Mouse (Mus musculus) mature B cell (primary cell): ENCODE results near the gene Pced1b.

Experiments
- in situ Hi-C: fragments of 300-500 bp; cut with MboI; formaldehyde crosslinking; loops from 2 replicates; pipeline ENCODE4 v1.14.3; 2019

The Pced1b gene

GRCm38 (mm10) chr15:97397793-97398192, 150.9 kb downstream of the Pced1b start:
- in situ Hi-C loops, result no loop called here

GRCm38 (mm10) chr15:97400866-97401265, 154.0 kb downstream of the Pced1b start:
- in situ Hi-C loops, result no loop called here

GRCm38 (mm10) chr15:97404483-97404882, 157.6 kb downstream of the Pced1b start:
- in situ Hi-C loops, result no loop called here

GRCm38 (mm10) chr15:97404998-97405397, 158.1 kb downstream of the Pced1b start:
- in situ Hi-C loops, result no loop called here

- in situ Hi-C loops, result no loop called here
These were observed 159.2 kb downstream of the Pced1b start for GRCm38 (mm10) chr15:97406105-97406504.

- in situ Hi-C loops, result no loop called here
These were observed 160.9 kb downstream of the Pced1b start for GRCm38 (mm10) chr15:97407496-97408454.

- in situ Hi-C loops, result no loop called here
These were observed 164.2 kb downstream of the Pced1b start for GRCm38 (mm10) chr15:97411136-97411535.

GRCm38 (mm10) chr15:97411671-97412070, 164.8 kb downstream of the Pced1b start:
- in situ Hi-C loops, result no loop called here

- in situ Hi-C loops, result no loop called here
These were observed 165.4 kb downstream of the Pced1b start for GRCm38 (mm10) chr15:97412308-97412707.

- in situ Hi-C loops, result no loop called here
These were observed 166.0 kb downstream of the Pced1b start for GRCm38 (mm10) chr15:97412861-97413260.

GRCm38 (mm10) chr15:97414718-97415413, 168.0 kb downstream of the Pced1b start:
- in situ Hi-C loops, result no loop called here

GRCm38 (mm10) chr15:97415426-97415946, 168.6 kb downstream of the Pced1b start:
- in situ Hi-C loops, result no loop called here

- in situ Hi-C loops, result no loop called here
These were observed 173.4 kb downstream of the Pced1b start for GRCm38 (mm10) chr15:97420292-97420691.

- in situ Hi-C loops, result no loop called here
These were observed 174.6 kb downstream of the Pced1b start for GRCm38 (mm10) chr15:97421533-97421932.

- in situ Hi-C loops, result no loop called here
These were observed 175.5 kb downstream of the Pced1b start for GRCm38 (mm10) chr15:97422212-97422944.

- in situ Hi-C loops, result no loop called here
These were observed 177.5 kb downstream of the Pced1b start for GRCm38 (mm10) chr15:97424375-97424774.

- in situ Hi-C loops, result no loop called here
These were observed 178.1 kb downstream of the Pced1b start for GRCm38 (mm10) chr15:97424961-97425360.

- in situ Hi-C loops, result no loop called here
These were observed 182.4 kb downstream of the Pced1b start for GRCm38 (mm10) chr15:97429201-97429900.

- in situ Hi-C loops, result no loop called here
These were observed 184.6 kb downstream of the Pced1b start for GRCm38 (mm10) chr15:97431533-97431932.

- in situ Hi-C loops, result no loop called here
These were observed 185.3 kb downstream of the Pced1b start for GRCm38 (mm10) chr15:97432221-97432620.
